8 mouse cellular contexts compared by ENCODE assay signal in genomic region chr2:167541324-167541723, GRCm38 (mm10). TPM values are rescaled to one million over a fixed set of nuclear protein-coding genes. Genes with fewer than 3 reads are reported as not detected.
DNase-seq lines count a peak whose midpoint lies in the region; ATAC-seq and TF ChIP-seq lines count a peak whose summit lies in the region.

No protein-coding gene starts in this region.

- WGBS in heart, embryonic 14.5 days, result 49% methylated on average over 6 of the region's 6 CpGs
- 5% methylated on average over 6 of the region's 6 CpGs for WGBS in embryonic facial prominence, embryonic 10.5 days
- 5% methylated on average over 6 of the region's 6 CpGs for WGBS in limb, embryonic 14.5 days

- no peak for DNase-seq in heart, adult 18-20 months
- DNase-seq in 3T3-L1 (ENCODE audit: low read depth, low spot score), result peak; percentile 56
- DNase-seq in embryonic facial prominence, embryonic 10.5 days (ENCODE audit: low spot score), result peak; percentile 70
- DNase-seq in limb, embryonic 14.5 days (ENCODE audit: low spot score), result no peak
- no peak for DNase-seq in layer of hippocampus, adult 11-12 months (ENCODE audit: low spot score)
- no peak for DNase-seq in T-cell, adult 2 months (ENCODE audit: low spot score)

- H3K36me3 ChIP-seq in heart, embryonic 14.5 days (ENCODE audit: control insufficient read depth, insufficient read depth, low read length), result peaks cover 14% of the 10 kb centered on the region; the same call in 1 of the 2 replicates
- peaks cover 47% of the 10 kb centered on the region for H3K36me3 ChIP-seq in embryonic facial prominence, embryonic 10.5 days (replicated peaks)
- H3K36me3 ChIP-seq in limb, embryonic 14.5 days (ENCODE audit: control insufficient read depth, insufficient read depth, low read length), result peaks cover 47% of the 10 kb centered on the region

- H3K4me2 ChIP-seq in heart, embryonic 14.5 days (ENCODE audit: low read length), result peak overlapping the region; percentile 94
- peak overlapping the region; percentile 82 for H3K4me2 ChIP-seq in limb, embryonic 14.5 days (replicated peaks; ENCODE audit: low read depth, low read length, severe bottlenecking)

- H3K27me3 ChIP-seq in heart, embryonic 14.5 days (ENCODE audit: control insufficient read depth, insufficient read depth, low read length), result peaks cover 11% of the 10 kb centered on the region
- H3K27me3 ChIP-seq in embryonic facial prominence, embryonic 10.5 days (replicated peaks; ENCODE audit: low read depth, poor library complexity, severe bottlenecking), result peaks cover 51% of the 10 kb centered on the region
- peaks cover 14% of the 10 kb centered on the region; the same call in 1 of the 2 replicates for H3K27me3 ChIP-seq in limb, embryonic 14.5 days (ENCODE audit: control insufficient read depth, insufficient read depth, low read length)

- H3K4me3 ChIP-seq in heart, embryonic 14.5 days (ENCODE audit: control insufficient read depth in 1 of 2, insufficient read depth in 1 of 2, low read depth in 1 of 2, low read length in 2 of 2), result peak overlapping the region; percentile 44 to 55
- H3K4me3 ChIP-seq in embryonic facial prominence, embryonic 10.5 days, result peak overlapping the region; percentile 64
- H3K4me3 ChIP-seq in limb, embryonic 14.5 days (replicated peaks; ENCODE audit: low read length), result peak overlapping the region; percentile 77

- H3K27ac ChIP-seq in heart, embryonic 14.5 days (replicated peaks in 1 of 2; ENCODE audit: control insufficient read depth in 1 of 2, insufficient read depth in 1 of 2, low read depth in 2 of 2, low read length in 2 of 2), result peak overlapping the region; percentile 19 to 39; a peak in 3 of 4 replicates
- H3K27ac ChIP-seq in embryonic facial prominence, embryonic 10.5 days (replicated peaks), result peak overlapping the region; percentile 93
- peak overlapping the region; percentile 80 for H3K27ac ChIP-seq in limb, embryonic 14.5 days (replicated peaks; ENCODE audit: low read depth, low read length)

- H3K4me1 ChIP-seq in heart, embryonic 14.5 days (ENCODE audit: control insufficient read depth in 2 of 2, insufficient read depth in 2 of 2, low read length in 2 of 2), result peaks cover 40 to 57% of the 10 kb centered on the region in 2 experiments
- H3K4me1 ChIP-seq in embryonic facial prominence, embryonic 10.5 days, result peaks cover 83% of the 10 kb centered on the region
- peaks cover 50% of the 10 kb centered on the region for H3K4me1 ChIP-seq in limb, embryonic 14.5 days (ENCODE audit: control insufficient read depth, insufficient read depth, low read length)

- TF ChIP-seq POLR2A in limb, embryonic 14.5 days (IDR thresholded peaks at IDR 0.05; ENCODE audit: borderline replicate concordance, extremely low read depth, insufficient read depth, insufficient read length), result no peak

- H3K9ac ChIP-seq in heart, embryonic 14.5 days (ENCODE audit: low read length), result peak overlapping the region; percentile 71
- H3K9ac ChIP-seq in limb, embryonic 14.5 days (ENCODE audit: low read depth, low read length, severe bottlenecking), result peak overlapping the region; percentile 63

- H3K9me3 ChIP-seq in heart, embryonic 14.5 days (ENCODE audit: control insufficient read depth, low read length), result no peaks in the 10 kb centered on the region
- H3K9me3 ChIP-seq in embryonic facial prominence, embryonic 10.5 days, result no peaks in the 10 kb centered on the region
- no peaks in the 10 kb centered on the region for H3K9me3 ChIP-seq in limb, embryonic 14.5 days (ENCODE audit: control insufficient read depth, low read length)

- no peak for ATAC-seq in heart, embryonic 14.5 days (ENCODE audit: insufficient number of reproducible peaks, insufficient read depth, low FRiP score, low read depth)
- no peak for ATAC-seq in limb, embryonic 14.5 days (ENCODE audit: low FRiP score, low read depth)
- no peak for ATAC-seq in CD4-positive, CD25-positive, alpha-beta regulatory T cell, adult 4 months

RNA-seq across cellular contexts. Expression of gene Snai1, which starts 3.3 kb away (rescaled TPM):
- 11.8 and 12.5 TPM in 2 replicates for polyA plus RNA-seq in heart, embryonic 14.5 days (2014; fragmentation: Nextera tagmentation; extraction: Ambion mirVana)
- 1 to 10 TPM; 1.2 to 2.1 TPM for total RNA-seq in heart, adult 18-20 months (2021)
- polyA plus RNA-seq in embryonic facial prominence, embryonic 10.5 days (2016; fragmentation: Nextera tagmentation; extraction: Ambion mirVana), result 86.3 and 93.8 TPM in 2 replicates
- polyA plus RNA-seq in limb, embryonic 14.5 days (2012; rRNA removed), result 123 and 187 TPM in 2 replicates
- polyA plus RNA-seq in limb, embryonic 14.5 days (2014; fragmentation: Nextera tagmentation; extraction: Ambion mirVana), result 67.9 and 69.1 TPM in 2 replicates
- under 1 TPM in 1 of 2 experiments, not detected in 1; 0.27 TPM for polyA plus RNA-seq in CD4-positive, CD25-positive, alpha-beta regulatory T cell, adult 4 months (2017; shearing (Covaris generic))

RNA-seq across cellular contexts. Expression of gene Spata2, which starts 48.6 kb away (rescaled TPM):
- polyA plus RNA-seq in heart, embryonic 14.5 days (2014; fragmentation: Nextera tagmentation; extraction: Ambion mirVana), result 11.7 and 11.9 TPM in 2 replicates
- 10 to 100 TPM; 13.1 to 16.4 TPM for total RNA-seq in heart, adult 18-20 months (2021)
- 19.6 TPM in 2 replicates for polyA plus RNA-seq in embryonic facial prominence, embryonic 10.5 days (2016; fragmentation: Nextera tagmentation; extraction: Ambion mirVana)
- 17.8 and 23.0 TPM in 2 replicates for polyA plus RNA-seq in limb, embryonic 14.5 days (2012; rRNA removed)
- 12.3 and 12.4 TPM in 2 replicates for polyA plus RNA-seq in limb, embryonic 14.5 days (2014; fragmentation: Nextera tagmentation; extraction: Ambion mirVana)
- polyA plus RNA-seq in CD4-positive, CD25-positive, alpha-beta regulatory T cell, adult 4 months (2017; shearing (Covaris generic)), result 10 to 100 TPM; 10.5 to 20.9 TPM

RNA-seq across cellular contexts. Expression of gene Rnf114, which starts 48.9 kb away (rescaled TPM):
- 67.1 and 68.5 TPM in 2 replicates for polyA plus RNA-seq in heart, embryonic 14.5 days (2014; fragmentation: Nextera tagmentation; extraction: Ambion mirVana)
- 10 to 100 TPM; 72.0 to 72.3 TPM for total RNA-seq in heart, adult 18-20 months (2021)
- 133 and 142 TPM in 2 replicates for polyA plus RNA-seq in embryonic facial prominence, embryonic 10.5 days (2016; fragmentation: Nextera tagmentation; extraction: Ambion mirVana)
- polyA plus RNA-seq in limb, embryonic 14.5 days (2012; rRNA removed), result 83.6 and 102 TPM in 2 replicates
- 78.1 and 81.9 TPM in 2 replicates for polyA plus RNA-seq in limb, embryonic 14.5 days (2014; fragmentation: Nextera tagmentation; extraction: Ambion mirVana)
- 100 to 1,000 TPM; 187 to 302 TPM for polyA plus RNA-seq in CD4-positive, CD25-positive, alpha-beta regulatory T cell, adult 4 months (2017; shearing (Covaris generic))

Comparison
In these comparisons a context has a peak if more than half of its experiments do, and no peak if none do; other contexts are left out.
1. H3K27ac ChIP-seq: peak in every context shown above with its lines; median percentile 93 in embryonic facial prominence, embryonic 10.5 days; 80 in limb, embryonic 14.5 days; 29 in heart, embryonic 14.5 days.
2. DNase-seq: peak in 3T3-L1 (single experiment) and embryonic facial prominence, embryonic 10.5 days (single experiment); none in heart, adult 18-20 months (0 of 2), limb, embryonic 14.5 days (single experiment), layer of hippocampus, adult 11-12 months (single experiment) and T-cell, adult 2 months (single experiment).
3. RNA of gene Snai1, which starts 3.3 kb away (polyA plus RNA-seq): 67.9 to 187 TPM in limb, embryonic 14.5 days, 86.3 to 93.8 TPM in embryonic facial prominence, embryonic 10.5 days and 11.8 to 12.5 TPM in heart, embryonic 14.5 days; 0.27 TPM in CD4-positive, CD25-positive, alpha-beta regulatory T cell, adult 4 months; every median in the first group is over 10 times any median in the second.
4. Peak in every context shown above with its lines, with median percentiles within 50 percentile points of each other: H3K4me3 ChIP-seq.